Mouse (Mus musculus): ENCODE data around the gene Ddi1.

DNA sequence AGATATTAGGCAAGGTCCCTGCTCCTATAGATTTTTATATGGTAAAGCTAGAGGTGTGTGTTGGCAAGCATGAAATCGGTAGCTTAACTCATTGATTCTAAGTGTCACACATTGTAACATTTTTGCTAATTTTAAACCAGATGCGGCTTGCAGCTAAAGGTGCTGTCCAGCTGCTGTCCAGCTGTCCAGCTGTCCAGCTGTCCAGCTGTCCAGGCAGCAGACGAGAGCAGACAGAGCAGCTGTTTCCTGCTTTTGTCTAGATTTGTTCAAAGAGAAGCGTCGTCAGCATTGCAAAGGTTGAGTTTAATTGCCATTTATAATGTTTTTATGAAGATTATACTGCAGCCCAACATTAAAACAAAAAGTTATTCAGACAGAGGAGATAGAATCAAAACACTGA, 56.8 kb downstream of the Ddi1 start:
- no peak for TF ChIP-seq CTCF (IDR thresholded peaks at IDR 0.05; ENCODE audit: low read depth)
- no peak for TF ChIP-seq EP300 (IDR thresholded peaks at IDR 0.05; ENCODE audit: low read depth)
